Mouse (Mus musculus) myocyte (in vitro differentiated cells): ENCODE data around the gene Esrrg. TPM values are rescaled to one million over a fixed set of nuclear protein-coding genes. Genes with fewer than 3 reads are reported as not detected.

ENCODE experiments used
- H3K27me3 ChIP-seq: one replicate; pipeline ENCODE4 v1.6.1; 2011; ENCODE audit not compliant: control insufficient read depth, insufficient read depth, insufficient read length
- H3K36me3 ChIP-seq: one replicate; pipeline ENCODE4 v1.6.1; 2011; ENCODE audit not compliant: control insufficient read depth, insufficient read depth
- H3K4me2 ChIP-seq: one replicate; pipeline ENCODE4 v1.6.1; 2011; ENCODE audit warnings: low read depth, control low read depth
- H3K4me3 ChIP-seq: one replicate; pipeline ENCODE4 v1.5.1; 2011; ENCODE audit warnings: mild to moderate bottlenecking, control low read depth, moderate library complexity
- H3K79me2 ChIP-seq: one replicate; pipeline ENCODE4 v1.6.1; 2011; ENCODE audit not compliant: control insufficient read depth, insufficient read depth
- H3ac ChIP-seq: one replicate; pipeline ENCODE4 v1.6.1; 2011; ENCODE audit not compliant: control insufficient read depth, insufficient read length
- CEBPB ChIP-seq: IDR thresholded peaks from 2 replicates; pipeline ENCODE4 v1.6.1; 2011; ENCODE audit warnings: mild to moderate bottlenecking, moderate library complexity; ENCODE audit not compliant: poor library complexity, insufficient read depth, severe bottlenecking
- E2F4 ChIP-seq: IDR thresholded peaks from one replicate; pipeline ENCODE4 v1.6.1; 2011; ENCODE audit warnings: mild to moderate bottlenecking, control low read depth, moderate library complexity; ENCODE audit not compliant: insufficient read depth
- MAX ChIP-seq: IDR thresholded peaks from one replicate; pipeline ENCODE4 v1.6.1; 2011; ENCODE audit warnings: low read depth, mild to moderate bottlenecking, control low read depth
- MYOD1 ChIP-seq, 3 experiments: IDR thresholded peaks; one replicate each; pipeline ENCODE4 v1.6.1; 2011; ENCODE audit warnings: control low read depth in 2 of 3, low read depth in 2 of 3, mild to moderate bottlenecking in 2 of 3, moderate library complexity in 1 of 3; ENCODE audit not compliant: insufficient read length in 2 of 3, control insufficient read depth in 1 of 3
- MYOG ChIP-seq, 3 experiments: IDR thresholded peaks; one replicate each; pipeline ENCODE4 v1.6.1; 2011; ENCODE audit warnings: control low read depth in 2 of 3, low read depth in 2 of 3, mild to moderate bottlenecking in 2 of 3; ENCODE audit not compliant: insufficient read length in 2 of 3, control insufficient read depth in 1 of 3, insufficient read depth in 1 of 3
- POLR2A ChIP-seq: IDR thresholded peaks from one replicate; pipeline ENCODE4 v1.6.1; 2011; ENCODE audit warnings: low read depth, mild to moderate bottlenecking, control low read depth, moderate library complexity; ENCODE audit not compliant: insufficient read length
- POLR2AphosphoS2 ChIP-seq: IDR thresholded peaks from one replicate; pipeline ENCODE4 v1.6.1; 2011; ENCODE audit warnings: low read depth, control low read depth; ENCODE audit not compliant: insufficient read length
- REST ChIP-seq: IDR thresholded peaks from one replicate; pipeline ENCODE4 v1.6.1; 2011; ENCODE audit warnings: mild to moderate bottlenecking, control low read depth, moderate library complexity; ENCODE audit not compliant: insufficient read depth, insufficient read length
- SRF ChIP-seq: IDR thresholded peaks from one replicate; pipeline ENCODE4 v1.6.1; 2011; ENCODE audit warnings: low read depth; ENCODE audit not compliant: control insufficient read depth, insufficient read length
- TCF12 ChIP-seq: IDR thresholded peaks from one replicate; pipeline ENCODE4 v1.6.1; 2011; ENCODE audit warnings: mild to moderate bottlenecking, control low read depth; ENCODE audit not compliant: poor library complexity, insufficient read depth, severe bottlenecking
- TCF3 ChIP-seq: IDR thresholded peaks from one replicate; pipeline ENCODE4 v1.6.1; 2011; ENCODE audit warnings: low read depth, control low read depth; ENCODE audit not compliant: insufficient read length
- USF1 ChIP-seq: IDR thresholded peaks from one replicate; pipeline ENCODE4 v1.6.1; 2011; ENCODE audit warnings: low read depth, mild to moderate bottlenecking, control low read depth, moderate library complexity
- polyA plus RNA-seq: library from polyadenylated mRNA; unstranded; fragments of >200 nt; fragmentation: generic; extraction: Trizol; gene quantifications from one replicate; pipeline ENCODE4 v1.2.1, GENCODE M21; 2012; ENCODE audit warnings: missing spikeins

Esrrg gene
- polyA plus RNA-seq, 1 experiment = 0.20 TPM

GRCm38 (mm10) chr1:187700963-187701362 is 92.4 kb downstream of the Esrrg start:
- Histone ChIP-seq H3K79me2 (no peaks in the 10 kb centered on the region), H3K4me2 (no peak overlapping the region)
- TF ChIP-seq MYOD1 (IDR thresholded peaks at IDR 0.05; ENCODE audit: control insufficient read depth in 1 of 3, insufficient read length in 2 of 3, low read depth in 2 of 3) (no peak), E2F4 (no peak), SRF (no peak), CEBPB (no peak), TCF3 (no peak), POLR2AphosphoS2 (no peak), TCF12 (no peak), POLR2A (no peak)

DNA sequence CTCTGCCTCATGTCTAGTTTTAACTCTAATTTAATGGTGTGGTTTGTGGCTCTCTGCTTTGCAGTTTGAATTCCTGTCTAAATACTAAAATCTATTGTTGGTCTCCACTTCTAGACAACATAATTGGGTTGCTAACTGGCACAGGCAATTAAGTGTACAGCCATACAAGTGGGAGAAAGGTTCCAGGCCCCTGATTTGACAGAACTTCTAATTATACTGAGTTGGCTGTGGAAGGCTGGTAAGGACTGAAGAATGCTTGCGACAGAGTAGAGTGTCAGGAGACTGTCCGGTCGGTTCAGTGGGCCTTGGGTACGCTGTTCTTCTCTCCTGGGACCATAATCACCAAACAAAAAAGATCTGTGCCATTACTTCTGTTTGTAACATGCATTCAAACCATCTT is 96.3 kb downstream of the Esrrg start:
- Histone ChIP-seq H3K27me3 (no peaks in the 10 kb centered on the region), H3ac (no peak overlapping the region)
- TF ChIP-seq REST (no peak), USF1 (no peak), CEBPB (no peak), MAX (no peak), TCF12 (no peak), MYOG (IDR thresholded peaks at IDR 0.05; ENCODE audit: control insufficient read depth in 1 of 3, insufficient read depth in 1 of 3, insufficient read length in 2 of 3, low read depth in 2 of 3) (no peak), POLR2AphosphoS2 (no peak), TCF3 (no peak), MYOD1 (IDR thresholded peaks at IDR 0.05; ENCODE audit: control insufficient read depth in 1 of 3, insufficient read length in 2 of 3, low read depth in 2 of 3) (no peak)

More at GRCm38 (mm10) chr1:187700963-187701362, 92.4 kb downstream of the Esrrg start:
- no peaks in the 10 kb centered on the region for H3K27me3 ChIP-seq
- no peak overlapping the region for H3K4me3 ChIP-seq
- no peaks in the 10 kb centered on the region for H3K36me3 ChIP-seq
- no peak overlapping the region for H3ac ChIP-seq

DNA sequence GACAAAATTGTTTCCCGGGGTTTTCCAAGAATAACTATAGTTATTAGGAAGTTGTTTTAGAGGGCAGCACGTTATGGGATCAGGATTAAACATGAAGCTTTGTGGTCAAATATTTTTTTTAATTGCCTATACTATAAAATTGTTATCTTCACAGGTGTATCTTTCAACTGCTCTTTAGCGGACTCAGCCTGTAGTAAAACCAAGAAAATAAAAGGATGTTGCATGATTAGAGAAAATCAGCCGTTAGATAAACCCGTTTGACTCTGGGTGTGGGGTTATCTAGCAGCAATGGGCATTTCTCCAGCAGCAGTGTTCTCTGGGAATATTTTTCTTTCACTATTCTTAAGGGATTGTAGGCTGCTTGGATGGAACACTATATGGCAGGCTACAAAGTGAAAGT is 96.8 kb downstream of the Esrrg start:
- H3K4me2 ChIP-seq = no peak overlapping the region
- no peaks in the 10 kb centered on the region for H3K36me3 ChIP-seq
- no peaks in the 10 kb centered on the region for H3K27me3 ChIP-seq
- TF ChIP-seq REST (no peak), E2F4 (no peak), SRF (no peak), MYOD1 (IDR thresholded peaks at IDR 0.05; ENCODE audit: control insufficient read depth in 1 of 3, insufficient read length in 2 of 3, low read depth in 2 of 3) (no peak), POLR2AphosphoS2 (no peak), POLR2A (no peak), TCF12 (no peak)
- no peak overlapping the region for H3K4me3 ChIP-seq
- no peak overlapping the region for H3ac ChIP-seq
- no peaks in the 10 kb centered on the region for H3K79me2 ChIP-seq

More for the DNA sequence above, 96.3 kb downstream of the Esrrg start:
- Histone ChIP-seq H3K79me2 (no peaks in the 10 kb centered on the region), H3K4me3 (no peak overlapping the region), H3K36me3 (no peaks in the 10 kb centered on the region), H3K4me2 (no peak overlapping the region)

- no peaks in the 10 kb centered on the region for H3K36me3 ChIP-seq
Measured at GRCm38 (mm10) chr1:187706046-187706445, 97.5 kb downstream of the Esrrg start.

GRCm38 (mm10) chr1:187707176-187707575 is 98.6 kb downstream of the Esrrg start:
- Histone ChIP-seq H3K36me3 (no peaks in the 10 kb centered on the region), H3ac (no peak overlapping the region), H3K4me3 (no peak overlapping the region), H3K27me3 (no peaks in the 10 kb centered on the region), H3K79me2 (no peaks in the 10 kb centered on the region), H3K4me2 (no peak overlapping the region)
- TF ChIP-seq USF1 (no peak), TCF3 (no peak), SRF (no peak), MYOG (IDR thresholded peaks at IDR 0.05; ENCODE audit: control insufficient read depth in 1 of 3, insufficient read depth in 1 of 3, insufficient read length in 2 of 3, low read depth in 2 of 3) (no peak), TCF12 (no peak), POLR2A (no peak), POLR2AphosphoS2 (no peak), MYOD1 (IDR thresholded peaks at IDR 0.05; ENCODE audit: control insufficient read depth in 1 of 3, insufficient read length in 2 of 3, low read depth in 2 of 3) (no peak)

More at GRCm38 (mm10) chr1:187706046-187706445, 97.5 kb downstream of the Esrrg start:
- Histone ChIP-seq H3K4me3 (no peak overlapping the region), H3K4me2 (no peak overlapping the region), H3ac (no peak overlapping the region), H3K79me2 (no peaks in the 10 kb centered on the region), H3K27me3 (no peaks in the 10 kb centered on the region)
- TF ChIP-seq POLR2A (no peak), CEBPB (no peak), USF1 (no peak), E2F4 (no peak), MAX (no peak), REST (no peak), MYOD1 (IDR thresholded peaks at IDR 0.05; ENCODE audit: control insufficient read depth in 1 of 3, insufficient read length in 2 of 3, low read depth in 2 of 3) (no peak), POLR2AphosphoS2 (no peak), MYOG (IDR thresholded peaks at IDR 0.05; ENCODE audit: control insufficient read depth in 1 of 3, insufficient read depth in 1 of 3, insufficient read length in 2 of 3, low read depth in 2 of 3) (no peak), SRF (no peak), TCF3 (no peak), TCF12 (no peak)
